Mouse (Mus musculus) forebrain, embryonic 10.5 days (tissue): ENCODE results near the gene Arrdc5. TPM values are rescaled to one million over a fixed set of nuclear protein-coding genes. Genes with fewer than 3 reads are reported as not detected.

Experiments
- DNase-seq: peaks from one replicate; pipeline ENCODE4 v3.0.0-alpha.2; 2017; ENCODE audit warnings: low spot score; ENCODE audit errors: extremely low spot score
- H3K27ac ChIP-seq: fragments of 300-500 bp; sonication (generic); 2 replicates; pipeline ENCODE4 v1.5.1; 2016; ENCODE audit warnings: mild to moderate bottlenecking
- H3K27me3 ChIP-seq: fragments of 300-500 bp; sonication (generic); 2 replicates; pipeline ENCODE4 v1.6.1; 2016; ENCODE audit warnings: mild to moderate bottlenecking; ENCODE audit not compliant: poor library complexity, severe bottlenecking
- H3K36me3 ChIP-seq: fragments of 300-500 bp; sonication (generic); replicated peaks from 2 replicates; pipeline ENCODE4 v1.6.1; 2016; ENCODE audit warnings: mild to moderate bottlenecking, moderate library complexity
- H3K4me1 ChIP-seq: fragments of 300-500 bp; sonication (generic); 2 replicates; pipeline ENCODE4 v1.6.1; 2016
- H3K4me3 ChIP-seq: fragments of 300-500 bp; sonication (generic); 2 replicates; pipeline ENCODE4 v1.5.1; 2016; ENCODE audit warnings: mild to moderate bottlenecking, moderate library complexity
- H3K9me3 ChIP-seq: fragments of 300-500 bp; sonication (generic); 2 replicates; pipeline ENCODE4 v1.6.1; 2016; ENCODE audit warnings: mild to moderate bottlenecking, moderate library complexity
- WGBS: fragments of 180-500 bp; shearing (Covaris S2); methylation state at CpG from one replicate; pipeline ENCODE4 v1.1.7; 2016; 5-methylcytosine and 5-hydroxymethylcytosine counted together
- polyA plus RNA-seq: library from polyadenylated mRNA; unstranded; fragments of >200 nt; fragmentation: Nextera tagmentation; extraction: Ambion mirVana; gene quantifications from 2 replicates; pipeline ENCODE4 v1.2.1, GENCODE M21; 2016

The Arrdc5 gene
- polyA plus RNA-seq, 1 experiment from 2014 or later = not detected

DNA sequence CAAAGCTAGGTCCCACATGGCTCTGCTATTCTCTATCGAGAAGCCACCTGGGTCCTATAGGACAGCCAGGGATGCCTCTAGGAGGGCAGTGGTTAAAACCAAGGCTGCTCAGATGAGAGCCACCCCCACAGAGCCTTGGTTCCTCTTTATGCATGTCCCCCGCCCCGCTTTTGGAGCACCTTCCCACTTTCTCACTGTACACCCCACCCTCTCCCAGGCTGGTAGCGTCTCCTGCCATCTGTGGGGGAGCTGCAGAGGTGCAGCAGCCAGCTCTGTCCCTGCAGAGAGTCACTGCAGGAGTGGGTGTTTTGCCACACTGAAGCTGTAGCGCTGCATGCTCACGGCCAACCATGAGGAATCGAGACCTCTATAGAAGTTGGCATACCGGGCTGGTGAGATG is 16.8 kb downstream of the Arrdc5 start:
- Histone ChIP-seq H3K4me3 (no peak overlapping the region), H3K27me3 (no peaks in the 10 kb centered on the region), H3K4me1 (peaks cover 22% of the 10 kb centered on the region), H3K9me3 (no peaks in the 10 kb centered on the region), H3K36me3 (peaks cover 72% of the 10 kb centered on the region), H3K27ac (no peak overlapping the region)
- DNase-seq = no peak
- WGBS = 93% methylated on average over 8 of the region's 8 CpGs

DNA sequence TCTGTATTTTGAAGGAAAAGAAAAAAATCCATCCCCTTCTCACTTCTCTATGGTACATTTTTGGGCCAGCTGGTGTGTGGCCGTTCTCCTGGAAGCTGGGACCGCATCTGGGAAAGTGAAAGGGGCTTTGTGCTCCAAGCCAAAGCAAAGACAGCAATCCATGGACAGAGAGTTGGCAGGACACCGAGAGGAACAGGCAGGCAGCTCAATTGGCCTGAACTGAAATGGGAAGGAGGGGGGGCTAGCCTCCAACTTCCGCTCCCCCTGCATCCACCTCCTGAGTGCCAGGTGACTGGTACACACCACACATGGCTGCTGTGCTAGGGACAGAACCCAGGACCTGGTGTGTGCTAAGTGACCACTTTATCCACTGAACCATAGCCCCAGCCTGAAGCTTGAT is 17.3 kb downstream of the Arrdc5 start:
- H3K27ac ChIP-seq = no peak overlapping the region
- peaks cover 75% of the 10 kb centered on the region for H3K36me3 ChIP-seq
- 89% methylated on average over 4 of the region's 4 CpGs for WGBS
- no peak overlapping the region for H3K4me3 ChIP-seq
- H3K27me3 ChIP-seq = no peaks in the 10 kb centered on the region
- peaks cover 21% of the 10 kb centered on the region for H3K4me1 ChIP-seq
- no peaks in the 10 kb centered on the region for H3K9me3 ChIP-seq
- no peak for DNase-seq

DNA sequence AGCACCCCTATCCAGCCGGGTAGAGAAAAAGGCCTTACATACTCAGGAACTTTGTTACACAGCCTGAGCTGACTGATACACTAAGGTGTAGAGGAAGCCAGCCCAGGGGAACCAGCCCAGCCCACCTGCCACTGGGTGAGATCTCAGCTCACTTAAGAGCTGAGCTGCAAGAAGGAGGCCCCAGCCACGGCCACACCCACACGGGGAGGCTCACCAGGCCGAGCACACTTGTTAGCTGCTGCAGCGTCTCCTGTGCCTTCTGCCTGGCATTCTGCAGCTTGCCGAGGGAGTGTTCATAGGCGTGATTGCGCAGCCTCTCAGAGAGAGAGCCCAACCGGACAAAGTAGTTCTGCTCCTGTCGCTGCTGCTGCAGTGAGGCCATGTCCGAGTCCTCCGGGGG is 18.9 kb downstream of the Arrdc5 start:
- peaks cover 30% of the 10 kb centered on the region for H3K4me1 ChIP-seq
- no peak overlapping the region for H3K27ac ChIP-seq
- no peak for DNase-seq
- H3K27me3 ChIP-seq = no peaks in the 10 kb centered on the region
- WGBS = 95% methylated on average over 12 of the region's 12 CpGs
- H3K4me3 ChIP-seq = no peak overlapping the region; the same call in 1 of the 2 replicates
- H3K36me3 ChIP-seq = peaks cover 64% of the 10 kb centered on the region
- no peaks in the 10 kb centered on the region for H3K9me3 ChIP-seq

DNA sequence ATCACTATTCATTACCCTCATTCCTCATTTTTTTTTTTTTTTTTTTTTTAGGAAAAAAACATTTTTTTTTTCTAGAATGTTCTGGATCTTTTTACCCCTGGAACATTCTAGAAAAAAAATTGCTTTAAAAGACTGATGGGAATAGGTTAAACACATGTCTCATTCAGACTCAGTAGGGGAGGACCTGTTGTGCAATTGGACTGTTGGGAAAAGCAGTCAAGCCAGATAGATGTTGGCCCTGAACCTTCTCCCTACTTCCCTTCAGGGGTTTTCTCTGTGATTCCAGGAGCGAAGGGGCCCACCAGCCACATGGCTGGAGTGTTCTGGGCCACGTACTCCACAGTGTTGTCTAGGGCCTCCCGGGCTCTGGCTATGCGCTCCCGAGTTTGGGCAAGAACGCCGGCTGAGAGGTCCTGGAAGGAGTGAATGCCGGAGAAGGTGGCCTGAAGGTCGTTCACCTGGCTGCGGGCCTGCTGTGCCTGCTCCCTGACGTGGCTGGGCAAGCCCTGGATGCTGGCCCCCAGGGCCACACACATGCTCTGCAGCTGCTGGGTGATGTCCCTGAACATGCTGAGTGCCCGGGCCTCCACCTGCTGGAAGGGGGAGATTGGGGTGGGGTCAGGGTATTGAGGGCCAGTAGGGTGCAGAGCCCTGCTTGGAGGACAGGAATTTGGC is 20.5 kb downstream of the Arrdc5 start:
- Histone ChIP-seq H3K27me3 (no peaks in the 10 kb centered on the region), H3K27ac (no peak overlapping the region), H3K9me3 (no peaks in the 10 kb centered on the region), H3K4me1 (peaks cover 35% of the 10 kb centered on the region), H3K4me3 (no peak overlapping the region), H3K36me3 (peaks cover 49% of the 10 kb centered on the region)
- DNase-seq = no peak
- WGBS = 91% methylated on average over 12 of the region's 12 CpGs

DNA sequence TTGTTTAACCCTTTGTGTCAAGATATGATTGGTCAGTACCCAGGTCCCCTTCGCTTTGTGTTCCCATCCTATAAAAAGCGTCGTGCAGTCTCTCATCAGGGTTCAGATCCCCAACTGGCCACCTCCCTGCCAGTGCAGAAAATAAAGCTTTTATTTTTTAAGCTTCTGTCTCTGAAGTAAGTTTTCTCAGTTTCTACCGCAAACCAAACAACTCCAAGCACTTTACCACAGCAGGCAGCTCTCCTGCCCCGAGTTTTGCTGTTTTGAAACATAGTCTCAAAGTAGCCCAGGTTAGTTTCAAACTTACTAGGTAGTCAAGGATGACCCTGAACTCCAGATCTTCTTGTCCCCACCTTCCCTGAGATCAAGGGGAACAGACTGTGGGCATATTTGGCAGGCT is 21.7 kb downstream of the Arrdc5 start:
- H3K9me3 ChIP-seq = no peaks in the 10 kb centered on the region
- peaks cover 39% of the 10 kb centered on the region for H3K4me1 ChIP-seq
- DNase-seq = no peak
- H3K36me3 ChIP-seq = peaks cover 40% of the 10 kb centered on the region
- no peaks in the 10 kb centered on the region for H3K27me3 ChIP-seq
- H3K4me3 ChIP-seq = no peak overlapping the region
- 96% methylated on average over 5 of the region's 5 CpGs for WGBS
- H3K27ac ChIP-seq = no peak overlapping the region

DNA sequence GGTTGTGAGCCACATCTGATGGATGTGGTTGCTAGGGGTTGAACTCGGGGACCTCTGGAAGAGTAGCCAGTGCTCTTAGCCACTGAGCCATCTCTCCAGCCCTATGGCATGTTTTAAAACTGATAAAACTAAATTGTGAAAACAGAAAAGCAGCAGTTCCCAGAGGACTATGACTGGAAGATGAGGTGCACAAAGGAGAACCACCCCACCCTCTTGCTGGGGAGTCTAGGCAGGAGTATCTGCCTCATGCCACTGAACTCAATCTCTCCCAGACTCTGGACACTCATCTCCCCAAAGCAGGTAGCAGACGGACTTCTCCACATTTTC is 22.6 kb downstream of the Arrdc5 start:
- peak overlapping the region; percentile 86 for H3K27ac ChIP-seq
- peaks cover 33% of the 10 kb centered on the region for H3K36me3 ChIP-seq
- DNase-seq = no peak
- no peaks in the 10 kb centered on the region for H3K27me3 ChIP-seq
- no peaks in the 10 kb centered on the region for H3K9me3 ChIP-seq
- peak overlapping the region; percentile 63 for H3K4me3 ChIP-seq
- WGBS = 55% methylated on average over 2 of the region's 2 CpGs
- H3K4me1 ChIP-seq = peaks cover 39% of the 10 kb centered on the region

DNA sequence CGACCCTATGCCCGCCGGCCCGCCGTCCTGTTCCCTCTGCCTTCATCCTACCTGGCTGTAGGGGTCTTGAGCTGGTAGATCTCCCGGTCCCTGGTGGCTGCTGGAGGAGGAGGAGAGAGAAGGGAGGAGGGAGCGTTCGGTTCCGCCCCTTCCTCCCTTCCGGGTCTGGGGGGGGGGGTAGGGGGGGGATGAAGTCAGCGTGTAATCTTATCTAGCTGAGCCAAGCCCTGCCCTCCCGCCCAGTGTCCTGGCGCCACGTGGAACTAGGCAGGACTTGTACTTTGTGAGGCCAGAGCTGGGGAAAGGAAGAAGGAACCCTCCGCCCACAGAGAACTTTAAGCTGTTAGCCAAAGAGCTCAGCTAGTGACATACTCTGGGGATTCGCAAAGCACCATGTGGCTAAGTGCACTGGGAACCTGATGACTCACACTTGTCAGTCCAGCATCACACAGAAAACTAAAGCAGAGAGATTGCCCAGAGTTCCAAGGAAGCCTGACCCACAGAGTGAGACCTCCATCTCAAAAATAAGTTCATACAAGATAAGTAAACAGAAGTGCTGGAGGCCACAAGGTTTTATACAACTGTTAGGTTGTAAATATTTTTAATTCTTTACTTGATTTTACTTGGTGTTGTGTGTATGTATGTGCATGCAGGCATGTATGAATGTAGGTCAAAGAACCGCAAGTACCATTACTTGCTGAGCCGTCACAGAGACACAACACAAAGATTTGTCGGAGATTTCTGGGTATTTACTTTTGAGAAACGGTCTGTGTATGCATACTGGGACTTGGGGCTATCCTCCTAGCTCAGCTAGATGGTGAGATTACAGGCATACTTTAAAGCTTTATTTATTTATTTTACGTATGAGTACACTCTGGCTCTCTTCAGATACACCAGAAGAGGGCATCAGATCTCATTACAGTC is 23.2 kb downstream of the Arrdc5 start, which contains the start of gene Ticam1:
TSS of gene Ticam1 (minus strand) at position 144 of the 924 bp plus-strand sequence.
- H3K27me3 ChIP-seq = no peaks in the 10 kb centered on the region
- peak; percentile 93 for DNase-seq
- 9% methylated on average over 21 of the region's 21 CpGs for WGBS
- peaks cover 39% of the 10 kb centered on the region for H3K4me1 ChIP-seq
- no peaks in the 10 kb centered on the region for H3K9me3 ChIP-seq
- peaks cover 35% of the 10 kb centered on the region for H3K36me3 ChIP-seq
- H3K27ac ChIP-seq = peak within 1 kb of the TSS; percentile 86
- peak within 1 kb of the TSS; percentile 63 for H3K4me3 ChIP-seq

DNA sequence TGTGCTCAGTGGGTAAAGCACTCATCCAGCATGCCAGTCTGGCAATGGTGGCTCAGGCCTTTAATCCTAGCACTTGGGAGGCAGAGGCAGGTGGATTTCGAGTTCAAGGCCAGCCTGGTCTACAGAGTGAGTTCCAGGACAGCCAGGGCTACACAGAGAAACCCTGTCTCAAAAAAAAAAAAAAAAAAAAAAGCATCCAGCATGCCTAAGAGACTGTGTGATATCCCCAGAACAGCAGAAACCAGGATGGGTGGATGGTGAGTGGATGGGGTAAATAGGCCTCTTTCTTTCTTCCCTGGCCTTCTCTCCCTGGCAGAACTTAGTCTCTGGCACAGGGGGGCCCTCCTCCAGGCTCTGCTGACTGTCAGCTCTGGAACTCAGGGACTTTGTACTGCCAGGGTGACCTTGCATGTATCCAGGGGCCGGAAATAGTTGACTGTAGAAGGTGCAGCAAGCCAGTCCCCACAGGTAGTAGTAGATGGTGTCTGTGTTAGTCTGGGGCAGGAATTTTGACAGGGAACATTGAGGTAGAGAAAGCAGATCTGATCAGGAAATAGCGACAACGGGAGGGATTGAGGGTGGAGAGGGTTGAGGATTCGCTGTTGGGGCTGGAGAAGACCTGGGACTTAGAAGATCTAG is 24.1 kb downstream of the Arrdc5 start:
- peak overlapping the region; percentile 63 for H3K4me3 ChIP-seq
- H3K9me3 ChIP-seq = no peaks in the 10 kb centered on the region
- WGBS = 33% methylated on average over 5 of the region's 5 CpGs
- H3K27me3 ChIP-seq = no peaks in the 10 kb centered on the region
- H3K4me1 ChIP-seq = peaks cover 35% of the 10 kb centered on the region
- H3K27ac ChIP-seq = peak overlapping the region; percentile 86
- peaks cover 35% of the 10 kb centered on the region for H3K36me3 ChIP-seq
- no peak for DNase-seq

DNA sequence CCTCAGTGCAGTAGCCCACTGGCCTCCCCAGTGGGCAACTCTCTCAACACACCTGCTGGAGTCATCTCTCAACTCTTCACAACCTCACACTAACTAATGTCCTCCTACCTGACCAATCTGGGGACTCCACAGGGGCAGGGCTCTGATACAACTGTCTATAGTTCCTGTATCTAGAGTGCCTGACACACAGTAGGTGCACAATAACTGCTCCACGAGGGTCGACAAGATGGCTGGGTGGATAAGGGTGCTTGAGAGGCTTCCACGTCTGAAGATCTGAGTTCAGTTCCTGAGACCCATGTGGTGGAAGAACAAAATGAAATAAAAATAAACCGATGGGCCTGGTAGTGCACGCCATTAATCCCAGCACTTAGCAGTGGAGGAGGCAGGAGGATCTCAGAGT is 26.1 kb downstream of the Arrdc5 start:
- H3K4me3 ChIP-seq = no peak overlapping the region
- peaks cover 32% of the 10 kb centered on the region for H3K36me3 ChIP-seq
- no peak for DNase-seq
- 89% methylated on average over 5 of the region's 5 CpGs for WGBS
- H3K27ac ChIP-seq = no peak overlapping the region
- no peaks in the 10 kb centered on the region for H3K9me3 ChIP-seq
- peaks cover 39% of the 10 kb centered on the region for H3K4me1 ChIP-seq
- H3K27me3 ChIP-seq = no peaks in the 10 kb centered on the region

DNA sequence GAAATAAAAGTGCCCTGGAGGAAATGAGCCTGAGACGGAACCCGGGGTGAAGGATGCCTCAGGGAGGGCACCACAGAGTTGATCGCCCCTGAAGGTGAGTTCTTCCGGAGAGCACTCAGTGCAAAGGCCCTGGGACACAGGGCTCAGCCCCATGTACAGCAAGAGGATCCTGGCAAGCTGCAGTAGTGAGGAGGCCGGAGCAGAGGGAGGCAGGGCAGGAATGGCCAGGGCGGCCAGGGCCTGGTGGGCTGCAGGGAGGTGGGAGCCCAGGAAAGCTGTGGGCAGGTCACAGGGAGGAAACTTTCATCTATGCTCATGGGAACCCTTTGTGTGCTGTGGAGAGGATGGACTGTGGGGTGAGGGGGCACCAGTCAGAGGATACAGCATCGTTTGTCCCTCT is 26.6 kb downstream of the Arrdc5 start:
- no peak overlapping the region for H3K4me3 ChIP-seq
- DNase-seq = no peak
- H3K4me1 ChIP-seq = peaks cover 42% of the 10 kb centered on the region
- H3K36me3 ChIP-seq = peaks cover 28% of the 10 kb centered on the region
- no peaks in the 10 kb centered on the region for H3K27me3 ChIP-seq
- H3K9me3 ChIP-seq = no peaks in the 10 kb centered on the region
- 88% methylated on average over 7 of the region's 7 CpGs for WGBS
- H3K27ac ChIP-seq = no peak overlapping the region

DNA sequence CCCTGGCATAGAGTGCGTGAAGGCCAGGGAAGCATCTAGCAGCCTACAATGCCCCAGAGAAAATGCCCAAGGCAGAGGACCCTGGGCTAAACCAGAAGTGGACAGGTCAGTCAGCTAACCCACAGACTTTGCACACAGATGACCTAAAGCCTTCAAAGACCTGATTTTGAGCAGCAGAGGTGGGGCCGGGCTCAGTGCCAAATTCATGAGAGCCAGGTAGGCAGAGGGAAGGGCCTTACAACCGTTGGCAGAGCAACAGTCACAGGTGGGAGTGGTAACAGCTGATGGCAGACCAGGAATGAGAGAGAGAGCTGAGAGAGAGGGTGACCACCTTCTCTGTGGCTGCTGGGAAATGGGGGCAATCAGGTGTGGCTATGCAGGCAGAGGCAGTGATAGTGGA is 27.4 kb downstream of the Arrdc5 start:
- Histone ChIP-seq H3K4me3 (no peak overlapping the region), H3K27me3 (no peaks in the 10 kb centered on the region), H3K9me3 (no peaks in the 10 kb centered on the region), H3K4me1 (peaks cover 38% of the 10 kb centered on the region), H3K36me3 (peaks cover 24% of the 10 kb centered on the region), H3K27ac (no peak overlapping the region)
- DNase-seq = no peak
- WGBS = 81% methylated on average over 3 of the region's 3 CpGs

DNA sequence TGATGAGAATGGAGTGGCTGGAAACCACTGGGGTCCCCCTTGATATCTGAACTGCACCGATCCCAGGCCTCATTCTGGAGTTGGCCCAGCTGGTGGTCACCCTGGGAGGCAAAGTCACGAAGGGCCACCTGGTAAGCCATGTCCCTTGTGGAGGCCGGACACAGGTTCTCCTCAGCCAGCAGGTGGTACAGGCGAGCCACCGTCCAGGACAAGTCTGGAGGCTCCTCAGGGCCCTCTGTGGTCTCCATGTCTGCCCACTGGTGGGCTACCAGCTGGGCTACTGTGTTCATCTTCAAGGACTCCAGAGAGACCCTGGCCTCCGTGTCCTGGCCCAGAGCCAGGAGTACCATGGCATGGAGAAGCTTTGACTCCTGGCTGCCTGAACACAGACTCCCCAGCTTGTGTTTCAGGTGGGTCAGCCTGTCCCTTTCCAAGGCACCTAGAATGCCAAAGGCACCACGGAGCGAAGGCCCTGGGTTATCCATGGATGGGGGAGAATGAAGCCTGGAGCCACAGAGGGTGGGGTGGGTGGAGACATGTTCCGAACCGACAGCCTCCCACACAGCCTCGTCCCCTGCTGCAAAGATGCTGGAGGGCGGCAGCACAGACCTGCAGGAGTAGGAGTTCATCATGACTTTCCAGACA is 28.4 kb downstream of the Arrdc5 start:
- no peak overlapping the region for H3K27ac ChIP-seq
- peaks cover 28% of the 10 kb centered on the region for H3K4me1 ChIP-seq
- H3K4me3 ChIP-seq = no peak overlapping the region
- peaks cover 24% of the 10 kb centered on the region for H3K36me3 ChIP-seq
- WGBS = 84% methylated on average over 12 of the region's 12 CpGs
- DNase-seq = no peak
- no peaks in the 10 kb centered on the region for H3K9me3 ChIP-seq
- no peaks in the 10 kb centered on the region for H3K27me3 ChIP-seq
